Mouse (Mus musculus) cerebellum, adult 18-20 months (tissue): ENCODE results near the gene 9630041A04Rik.
A peak's percentile ranks its signal among the peaks of the same experiment; 100 is the strongest.

Experiments
- DNase-seq, 2 experiments: peaks; one replicate each; pipeline ENCODE4 v3.0.0; 2021

The 9630041A04Rik gene

GRCm38 (mm10) chr9:101861596-101862471 is at the start of gene 9630041A04Rik:
Gene 9630041A04Rik (plus strand): TSS chr9:101861841.
- DNase-seq, result peak in 1 of 2 experiments; percentile 13

GRCm38 (mm10) chr9:101823896-101824295 is 37.7 kb upstream of the 9630041A04Rik start:
- DNase-seq, result no peak

- DNase-seq, result no peak
Observed at GRCm38 (mm10) chr9:101825626-101826025, 36.0 kb upstream of the 9630041A04Rik start.

GRCm38 (mm10) chr9:101833619-101834018 is 28.0 kb upstream of the 9630041A04Rik start:
- no peak for DNase-seq

GRCm38 (mm10) chr9:101841101-101841500 is 20.5 kb upstream of the 9630041A04Rik start:
- no peak for DNase-seq

GRCm38 (mm10) chr9:101843893-101844292 is 17.7 kb upstream of the 9630041A04Rik start:
- DNase-seq, result no peak

- DNase-seq, result no peak
Observed at GRCm38 (mm10) chr9:101845691-101846090, 15.9 kb upstream of the 9630041A04Rik start.

- peak; percentile 85 to 87 for DNase-seq
Observed at GRCm38 (mm10) chr9:101862481-101863065, 932 bp downstream of the 9630041A04Rik start.

GRCm38 (mm10) chr9:101863130-101863529 is 1.5 kb downstream of the 9630041A04Rik start:
- no peak for DNase-seq

GRCm38 (mm10) chr9:101868593-101868992 is 7.0 kb downstream of the 9630041A04Rik start:
- DNase-seq, result no peak

GRCm38 (mm10) chr9:101870034-101870433 is 8.4 kb downstream of the 9630041A04Rik start:
- no peak for DNase-seq

- no peak for DNase-seq
Observed at GRCm38 (mm10) chr9:101875306-101875705, 13.7 kb downstream of the 9630041A04Rik start.

- DNase-seq, result no peak
Observed at GRCm38 (mm10) chr9:101877109-101877987, 15.7 kb downstream of the 9630041A04Rik start.

- peak; percentile 74 to 80 for DNase-seq
Observed at GRCm38 (mm10) chr9:101883295-101883694, 21.7 kb downstream of the 9630041A04Rik start.

- DNase-seq, result no peak
Observed at GRCm38 (mm10) chr9:101897851-101898250, 36.2 kb downstream of the 9630041A04Rik start.

- DNase-seq, result no peak
Observed at GRCm38 (mm10) chr9:101903406-101903805, 41.8 kb downstream of the 9630041A04Rik start.

GRCm38 (mm10) chr9:101907747-101908255 is 46.2 kb downstream of the 9630041A04Rik start:
- DNase-seq, result no peak

GRCm38 (mm10) chr9:101908849-101909248 is 47.2 kb downstream of the 9630041A04Rik start:
- no peak for DNase-seq

GRCm38 (mm10) chr9:101909491-101909890 is 47.9 kb downstream of the 9630041A04Rik start:
- no peak for DNase-seq

- no peak for DNase-seq
Observed at GRCm38 (mm10) chr9:101911176-101911866, 49.7 kb downstream of the 9630041A04Rik start.

GRCm38 (mm10) chr9:101915082-101915481 is 53.4 kb downstream of the 9630041A04Rik start:
- DNase-seq, result no peak

- DNase-seq, result no peak
Observed at GRCm38 (mm10) chr9:101918771-101919170, 57.1 kb downstream of the 9630041A04Rik start.
